Mouse (Mus musculus) embryonic facial prominence, embryonic 11.5 days (tissue): Measurements from ENCODE around the gene Twsg1. TPM values are rescaled to one million over a fixed set of nuclear protein-coding genes. Genes with fewer than 3 reads are reported as not detected.
A peak's percentile ranks its signal among the peaks of the same experiment; 100 is the strongest.

Source experiments
- ATAC-seq: fragments of 200-750 bp; cut with Nextera tagmentation; replicated peaks from 2 replicates; pipeline ENCODE4 v1.8.0; 2017; ENCODE audit warnings: low read depth; ENCODE audit not compliant: insufficient number of reproducible peaks, low FRiP score, low TSS enrichment
- DNase-seq: peaks from one replicate; pipeline ENCODE4 v3.0.0-alpha.2; 2015; ENCODE audit warnings: low spot score
- H3K27ac ChIP-seq: fragments of 300-500 bp; sonication (generic); replicated peaks from 2 replicates; pipeline ENCODE4 v1.5.1; 2014; ENCODE audit warnings: mild to moderate bottlenecking, low read depth, low read length, control low read depth
- H3K27me3 ChIP-seq: fragments of 300-500 bp; sonication (generic); 2 replicates; pipeline ENCODE4 v1.6.1; 2014; ENCODE audit warnings: mild to moderate bottlenecking, low read length, moderate library complexity, mixed read lengths; ENCODE audit not compliant: control insufficient read depth, insufficient read depth
- H3K36me3 ChIP-seq: fragments of 300-500 bp; sonication (generic); replicated peaks from 2 replicates; pipeline ENCODE4 v1.6.1; 2014; ENCODE audit warnings: low read depth, mild to moderate bottlenecking, low read length, moderate library complexity, mixed read lengths; ENCODE audit not compliant: control insufficient read depth, insufficient read depth
- H3K4me1 ChIP-seq: fragments of 300-500 bp; sonication (generic); 2 replicates; pipeline ENCODE4 v1.6.1; 2014; ENCODE audit warnings: low read length, mixed read lengths; ENCODE audit not compliant: control insufficient read depth, insufficient read depth
- H3K4me2 ChIP-seq: fragments of 300-500 bp; sonication (generic); 2 replicates; pipeline ENCODE4 v1.6.1; 2014; ENCODE audit warnings: low read depth, mild to moderate bottlenecking, control low read depth, low read length, moderate library complexity
- H3K4me3 ChIP-seq: fragments of 300-500 bp; sonication (generic); 2 replicates; pipeline ENCODE4 v1.5.1; 2014; ENCODE audit warnings: low read depth, low read length, control low read depth
- H3K9ac ChIP-seq: fragments of 300-500 bp; sonication (generic); replicated peaks from 2 replicates; pipeline ENCODE4 v1.6.1; 2014; ENCODE audit warnings: mild to moderate bottlenecking, control low read depth, low read length
- H3K9me3 ChIP-seq: fragments of 300-500 bp; sonication (generic); replicated peaks from 2 replicates; pipeline ENCODE4 v1.6.1; 2016; ENCODE audit warnings: mild to moderate bottlenecking, low read length, inconsistent platforms, mixed read lengths; ENCODE audit not compliant: control insufficient read depth
- WGBS: fragments of 180-500 bp; shearing (Covaris S2); extraction: QIAGEN DNeasy Blood & Tissue Kit; methylation state at CpG from one replicate; pipeline ENCODE4 v1.1.7; 2014; 5-methylcytosine and 5-hydroxymethylcytosine counted together
- polyA plus RNA-seq: library from polyadenylated mRNA; unstranded; fragments of >200 nt; fragmentation: Nextera tagmentation; extraction: Ambion mirVana; gene quantifications from 2 replicates; pipeline ENCODE4 v1.2.1, GENCODE M21; 2014

The Twsg1 gene
- polyA plus RNA-seq, 1 experiment from 2014 or later, result 142 TPM

DNA sequence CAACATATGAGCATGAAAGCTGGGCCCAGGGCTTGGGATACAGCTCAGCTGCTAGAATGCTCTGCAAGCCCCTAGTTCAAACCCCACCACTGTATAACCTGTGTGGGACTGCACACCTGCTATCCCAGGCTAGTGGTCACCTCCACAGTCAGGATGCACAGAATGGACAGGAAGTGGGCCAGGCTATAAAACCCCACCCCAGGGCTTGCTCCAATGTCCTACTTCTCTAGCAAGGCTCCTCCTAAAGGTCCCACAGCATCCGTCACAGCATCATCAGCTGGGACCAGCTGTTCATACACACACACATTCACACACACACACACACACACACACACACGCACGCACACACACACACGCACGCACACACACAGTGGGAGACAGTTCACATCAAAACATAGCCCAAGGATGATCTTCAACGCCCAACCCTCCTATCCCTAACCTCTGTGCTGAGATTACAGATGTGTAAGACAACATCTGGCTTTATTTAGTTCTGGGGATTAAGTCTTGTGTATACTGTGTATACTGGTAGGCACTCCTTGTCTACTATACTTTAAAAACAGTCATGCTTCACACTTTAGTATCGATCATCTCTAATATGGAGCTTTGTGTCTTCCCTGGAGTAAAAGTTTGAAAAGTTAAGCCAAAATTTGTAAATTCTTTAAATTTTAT lies 20.7 kb downstream of the Twsg1 start:
- H3K36me3 ChIP-seq, result peaks cover 4% of the 10 kb centered on the region
- H3K4me2 ChIP-seq, result no peak overlapping the region
- ATAC-seq, result no peak; the same call in 1 of the 2 replicates
- no peak overlapping the region for H3K27ac ChIP-seq
- 76% methylated on average over 7 of the region's 7 CpGs for WGBS
- DNase-seq, result no peak
- no peak overlapping the region for H3K4me3 ChIP-seq
- H3K4me1 ChIP-seq, result no peaks in the 10 kb centered on the region
- H3K27me3 ChIP-seq, result no peaks in the 10 kb centered on the region
- H3K9ac ChIP-seq, result no peak overlapping the region
- H3K9me3 ChIP-seq, result no peaks in the 10 kb centered on the region

DNA sequence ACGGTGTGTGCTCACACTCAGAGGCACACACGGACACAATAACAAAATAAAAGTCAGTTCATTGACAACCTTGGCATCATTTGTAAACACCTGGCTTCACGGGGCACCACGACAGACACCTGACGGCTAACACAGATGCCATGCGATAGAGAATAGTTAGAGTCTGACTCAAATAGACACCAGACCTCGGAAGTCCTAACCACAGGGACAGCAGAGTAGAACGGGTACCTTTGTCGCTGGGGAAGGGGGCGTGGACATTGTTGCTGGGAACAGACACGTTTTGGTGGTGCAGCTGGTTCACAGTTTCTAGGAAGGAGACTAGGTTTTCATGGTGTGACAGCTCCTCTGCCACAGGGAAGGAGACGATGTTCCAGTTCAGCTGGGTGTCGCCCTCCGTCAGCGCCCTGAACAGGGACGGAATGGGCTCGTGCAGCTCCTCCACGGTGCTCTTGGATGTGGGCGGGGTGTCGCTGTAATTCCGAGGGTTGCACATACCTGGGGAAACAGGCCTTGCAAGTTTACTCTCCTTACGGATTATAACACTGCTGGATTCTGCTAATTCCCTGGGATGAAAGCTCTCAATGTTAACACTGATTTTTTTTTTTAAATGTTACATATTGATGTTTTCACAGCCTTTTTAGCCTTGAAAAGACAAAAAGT lies 21.6 kb downstream of the Twsg1 start:
- Histone ChIP-seq H3K9me3 (no peaks in the 10 kb centered on the region), H3K4me2 (no peak overlapping the region), H3K4me1 (no peaks in the 10 kb centered on the region), H3K4me3 (no peak overlapping the region), H3K36me3 (peaks cover 4% of the 10 kb centered on the region), H3K27ac (no peak overlapping the region), H3K27me3 (no peaks in the 10 kb centered on the region), H3K9ac (no peak overlapping the region)
- WGBS, result 84% methylated on average over 22 of the region's 22 CpGs
- ATAC-seq, result no peak
- no peak for DNase-seq

DNA sequence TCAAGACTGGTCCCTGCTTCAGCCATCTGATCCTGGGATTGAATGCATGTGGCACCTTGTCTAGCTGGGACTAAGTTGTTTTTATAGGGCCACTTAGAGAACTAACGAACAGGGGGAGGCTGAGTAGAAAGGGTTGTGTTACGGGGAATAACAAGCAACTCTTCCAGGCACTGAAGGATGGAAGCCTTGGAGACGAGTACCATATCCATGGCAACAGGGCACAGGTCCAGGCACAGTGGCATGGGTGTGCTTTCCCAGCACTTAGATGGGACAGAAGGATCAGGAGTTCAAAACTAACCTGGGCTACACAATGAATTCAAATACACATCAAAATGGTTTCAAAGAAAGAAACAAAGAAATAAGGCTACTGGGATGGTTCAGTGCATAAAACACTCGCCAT lies 23.9 kb downstream of the Twsg1 start:
- Histone ChIP-seq H3K4me3 (no peak overlapping the region), H3K9me3 (no peaks in the 10 kb centered on the region), H3K27ac (no peak overlapping the region), H3K4me1 (no peaks in the 10 kb centered on the region), H3K4me2 (no peak overlapping the region), H3K27me3 (no peaks in the 10 kb centered on the region), H3K9ac (no peak overlapping the region), H3K36me3 (no peaks in the 10 kb centered on the region; the same call in none of the 2 replicates)
- ATAC-seq (no peak), DNase-seq (no peak)
- WGBS, result 79% methylated on average over 4 of the region's 4 CpGs

DNA sequence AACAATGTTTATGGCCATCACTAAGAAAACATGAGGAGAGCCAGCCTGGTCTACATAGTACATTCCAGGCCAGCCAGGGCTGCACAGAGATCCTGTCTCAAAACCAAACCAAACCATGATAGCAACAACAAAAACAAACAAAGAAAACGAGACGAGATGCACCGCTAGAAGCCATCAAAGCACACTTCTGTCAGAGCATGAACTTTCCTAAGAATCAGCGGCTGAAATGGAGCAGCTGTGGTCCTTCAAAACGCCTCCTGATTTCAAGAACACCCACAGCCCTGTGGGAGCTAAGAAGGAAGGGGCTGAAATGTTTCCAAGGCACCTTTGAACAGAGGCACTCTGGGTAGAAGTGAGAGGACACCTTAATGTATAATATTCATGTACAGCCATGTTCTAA lies 26.8 kb downstream of the Twsg1 start:
- Histone ChIP-seq H3K9me3 (no peaks in the 10 kb centered on the region), H3K4me1 (no peaks in the 10 kb centered on the region), H3K27me3 (no peaks in the 10 kb centered on the region), H3K4me3 (no peak overlapping the region), H3K4me2 (no peak overlapping the region), H3K36me3 (no peaks in the 10 kb centered on the region; the same call in none of the 2 replicates), H3K27ac (no peak overlapping the region), H3K9ac (no peak overlapping the region)
- ATAC-seq (no peak), DNase-seq (no peak)
- 73% methylated on average over 5 of the region's 5 CpGs for WGBS

DNA sequence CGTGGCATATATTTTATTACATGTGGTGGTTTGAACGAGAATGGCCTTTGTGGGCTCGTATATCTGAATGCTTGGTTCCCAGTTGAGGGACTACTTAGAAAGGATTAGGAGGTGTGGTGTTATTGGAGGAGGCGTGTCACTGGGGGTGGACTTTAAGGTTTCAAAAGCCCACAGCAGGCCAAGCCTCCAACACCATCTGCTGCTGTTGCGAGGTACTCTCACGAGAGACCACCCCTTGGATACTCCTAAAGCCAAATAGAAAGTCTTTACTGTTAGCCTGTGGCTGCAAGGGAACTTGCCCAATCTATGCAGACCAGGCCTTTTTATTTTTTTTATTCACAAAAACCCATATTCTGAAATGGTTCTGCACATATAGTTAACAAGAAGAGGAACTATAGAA lies 29.1 kb downstream of the Twsg1 start:
- no peak for ATAC-seq
- Histone ChIP-seq H3K9me3 (no peaks in the 10 kb centered on the region), H3K4me3 (no peak overlapping the region), H3K27ac (no peak overlapping the region), H3K27me3 (no peaks in the 10 kb centered on the region), H3K4me1 (no peaks in the 10 kb centered on the region), H3K9ac (no peak overlapping the region), H3K4me2 (no peak overlapping the region), H3K36me3 (no peaks in the 10 kb centered on the region; the same call in none of the 2 replicates)
- no peak for DNase-seq
- 83% methylated on average over 6 of the region's 6 CpGs for WGBS

DNA sequence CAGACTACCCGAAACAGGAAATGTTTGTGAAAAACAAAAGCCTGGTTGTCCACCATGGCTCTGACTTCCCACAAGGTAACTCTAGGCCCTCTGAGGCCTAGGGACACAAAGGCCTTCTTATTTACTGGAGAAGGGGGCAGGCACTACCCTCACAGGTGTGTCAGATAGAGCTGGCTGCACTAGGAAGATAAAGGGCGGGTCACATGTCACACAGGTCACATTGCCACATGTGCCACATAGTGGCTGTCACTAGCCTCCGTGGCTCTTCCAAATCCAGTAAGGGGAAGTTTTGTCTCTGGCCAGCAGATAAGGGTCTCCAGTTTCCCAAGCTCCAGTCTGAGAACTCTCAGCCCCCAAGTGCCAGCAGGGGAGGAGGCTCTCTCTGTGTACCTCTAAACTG lies 31.8 kb downstream of the Twsg1 start:
- H3K27ac ChIP-seq, result no peak overlapping the region
- no peaks in the 10 kb centered on the region; the same call in none of the 2 replicates for H3K36me3 ChIP-seq
- ATAC-seq, result no peak
- H3K4me2 ChIP-seq, result no peak overlapping the region
- H3K4me1 ChIP-seq, result no peaks in the 10 kb centered on the region
- no peaks in the 10 kb centered on the region for H3K9me3 ChIP-seq
- H3K4me3 ChIP-seq, result no peak overlapping the region
- WGBS, result 40% methylated on average over 3 of the region's 3 CpGs
- H3K27me3 ChIP-seq, result no peaks in the 10 kb centered on the region
- no peak overlapping the region for H3K9ac ChIP-seq
- no peak for DNase-seq

DNA sequence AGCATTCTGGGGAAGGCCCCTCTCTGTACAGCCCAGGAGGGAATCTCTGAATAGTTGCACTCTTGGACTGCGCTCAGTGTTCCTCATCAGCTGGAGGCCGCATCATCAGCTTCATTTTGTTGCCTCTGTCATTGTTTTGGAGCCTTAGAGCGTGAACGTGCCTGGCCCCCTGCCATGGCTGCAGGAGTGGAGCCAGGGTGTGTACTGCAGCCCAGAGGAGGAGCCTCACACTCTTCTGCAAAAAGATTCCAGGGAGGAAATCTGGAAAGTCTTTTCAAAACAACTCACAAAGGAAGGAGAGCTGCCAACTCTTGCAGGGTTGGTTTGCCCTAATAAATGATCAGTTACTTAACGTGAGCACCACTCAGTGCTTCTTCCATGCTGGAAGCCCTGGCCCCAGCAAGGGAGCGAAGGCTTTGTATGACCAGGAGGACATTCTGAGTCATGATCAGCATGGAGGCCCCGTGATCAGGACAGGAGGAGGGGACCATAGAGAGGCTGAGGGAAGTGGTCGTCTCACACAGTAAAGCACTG lies 34.8 kb downstream of the Twsg1 start:
- Histone ChIP-seq H3K4me1 (no peaks in the 10 kb centered on the region), H3K4me3 (no peak overlapping the region), H3K4me2 (no peak overlapping the region), H3K27me3 (no peaks in the 10 kb centered on the region), H3K27ac (no peak overlapping the region), H3K36me3 (no peaks in the 10 kb centered on the region), H3K9ac (no peak overlapping the region), H3K9me3 (no peaks in the 10 kb centered on the region)
- DNase-seq (no peak), ATAC-seq (peak; percentile 53)
- WGBS, result 46% methylated on average over 8 of the region's 8 CpGs

DNA sequence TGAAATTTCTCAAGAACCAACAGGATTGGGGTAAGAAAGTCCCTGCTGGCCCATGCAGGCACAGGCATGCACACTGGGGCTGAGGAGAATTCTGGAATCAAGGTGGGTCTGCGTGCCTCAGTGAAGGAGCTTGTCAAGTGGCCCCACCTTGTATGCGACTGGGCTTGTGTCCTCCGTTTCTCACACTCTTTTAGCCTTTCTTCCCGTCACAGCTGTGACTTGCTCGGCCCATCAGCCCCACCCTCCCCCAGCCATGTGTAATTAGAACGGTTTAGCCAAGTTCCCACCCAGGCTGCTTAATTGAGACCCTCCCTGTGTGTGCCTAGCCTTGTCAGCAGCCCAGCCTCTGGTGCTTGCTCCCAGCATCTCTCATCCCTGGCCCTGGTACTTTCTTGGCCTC lies 36.9 kb downstream of the Twsg1 start:
- Histone ChIP-seq H3K4me3 (no peak overlapping the region), H3K4me1 (no peaks in the 10 kb centered on the region), H3K9ac (no peak overlapping the region), H3K36me3 (no peaks in the 10 kb centered on the region), H3K27me3 (no peaks in the 10 kb centered on the region), H3K4me2 (no peak overlapping the region), H3K9me3 (no peaks in the 10 kb centered on the region), H3K27ac (no peak overlapping the region)
- WGBS, result 48% methylated on average over 6 of the region's 6 CpGs
- DNase-seq (no peak), ATAC-seq (no peak)
